Comparison of ENCODE assay signal across 11 mouse cellular contexts in genomic region chr12:104474191-104474871, GRCm38 (mm10). TPM values are rescaled to one million over a fixed set of nuclear protein-coding genes. Genes with fewer than 3 reads are reported as not detected.
A peak's percentile ranks its signal among the peaks of the same experiment; 100 is the strongest.
DNase-seq lines count a peak whose midpoint lies in the region; ATAC-seq and TF ChIP-seq lines count a peak whose summit lies in the region.
"Had no signal": no experiment of that assay in that cellular context is flagged by ENCODE, and none has a peak within 500 bp of the region (broad histone marks: within the 10 kb centered on the region; RNA-seq: fewer than 3 reads in every experiment).

No protein-coding gene starts in this region.

- no peaks in the 10 kb centered on the region for H3K36me3 ChIP-seq in midbrain, embryonic 11.5 days (ENCODE audit: control insufficient read depth, insufficient read depth, low read length)
- H3K36me3 ChIP-seq in midbrain, embryonic 16.5 days (ENCODE audit: control insufficient read depth, insufficient read depth, low read length): no peaks in the 10 kb centered on the region
- H3K36me3 ChIP-seq in forebrain, embryonic 13.5 days (ENCODE audit: poor library complexity, severe bottlenecking): no peaks in the 10 kb centered on the region
- no peaks in the 10 kb centered on the region for H3K36me3 ChIP-seq in neural tube, embryonic 11.5 days (ENCODE audit: control insufficient read depth, insufficient read depth, low read length)
- H3K36me3 ChIP-seq: liver, embryonic 15.5 days had no signal

- peaks cover 95% of the 10 kb centered on the region for H3K27me3 ChIP-seq in midbrain, embryonic 11.5 days (ENCODE audit: control insufficient read depth, insufficient read depth, low read length)
- H3K27me3 ChIP-seq in midbrain, embryonic 16.5 days (ENCODE audit: control insufficient read depth, insufficient read depth, low read depth, low read length): peaks cover 43% of the 10 kb centered on the region
- peaks cover 96% of the 10 kb centered on the region for H3K27me3 ChIP-seq in forebrain, embryonic 13.5 days
- H3K27me3 ChIP-seq in neural tube, embryonic 11.5 days (ENCODE audit: control insufficient read depth, insufficient read depth, low read length): peaks cover 87% of the 10 kb centered on the region

- no peak for DNase-seq in gastrocnemius, adult 2 months
- DNase-seq in gastrocnemius, postnatal 14 days: no peak
- peak; percentile 94 for DNase-seq in midbrain, embryonic 11.5 days (ENCODE audit: low spot score, missing footprints)
- DNase-seq in neural tube, embryonic 11.5 days (ENCODE audit: low spot score): peak; percentile 58
- no peak for DNase-seq in thymus, adult 18-20 months
- DNase-seq in right cerebral cortex, postnatal 10 days (ENCODE audit: low spot score in 2 of 2): no peak
- DNase-seq: adrenal gland, adult 8-10 months; thymus, postnatal 25 days had no signal

- H3K4me3 ChIP-seq in gastrocnemius, adult 2 months: peak overlapping the region; percentile 85
- 0 out of 2 replicates have a peak overlapping the region, but pooled peaks have one; percentile 5 for H3K4me3 ChIP-seq in midbrain, embryonic 11.5 days (ENCODE audit: low read depth, low read length)
- H3K4me3 ChIP-seq in midbrain, embryonic 16.5 days (ENCODE audit: low read depth, low read length): no peak overlapping the region
- peak overlapping the region; percentile 6; the same call in 1 of the 2 replicates for H3K4me3 ChIP-seq in forebrain, embryonic 13.5 days
- no peak overlapping the region for H3K4me3 ChIP-seq in neural tube, embryonic 11.5 days (ENCODE audit: low read depth, low read length)

- no peak for ATAC-seq in midbrain, embryonic 11.5 days (ENCODE audit: low FRiP score)
- ATAC-seq in midbrain, embryonic 16.5 days: no peak
- no peak for ATAC-seq in forebrain, embryonic 13.5 days
- ATAC-seq in neural tube, embryonic 11.5 days (ENCODE audit: insufficient read depth, low FRiP score, low TSS enrichment): no peak

- no peak for TF ChIP-seq CTCF in gastrocnemius, adult 2 months (IDR thresholded peaks at IDR 0.05)

- H3K9me3 ChIP-seq in midbrain, embryonic 11.5 days (ENCODE audit: control insufficient read depth, low read length): no peaks in the 10 kb centered on the region
- H3K9me3 ChIP-seq in midbrain, embryonic 16.5 days (replicated peaks; ENCODE audit: control insufficient read depth, low read length, poor library complexity, severe bottlenecking): no peaks in the 10 kb centered on the region
- no peaks in the 10 kb centered on the region for H3K9me3 ChIP-seq in forebrain, embryonic 13.5 days (replicated peaks)
- no peaks in the 10 kb centered on the region for H3K9me3 ChIP-seq in neural tube, embryonic 11.5 days (ENCODE audit: control insufficient read depth, low read length)
- H3K9me3 ChIP-seq: liver, embryonic 15.5 days had no signal

- H3K27ac ChIP-seq in gastrocnemius, adult 2 months: no peak overlapping the region
- no peak overlapping the region for H3K27ac ChIP-seq in midbrain, embryonic 11.5 days (ENCODE audit: low read depth, low read length)
- no peak overlapping the region for H3K27ac ChIP-seq in midbrain, embryonic 16.5 days (ENCODE audit: low read length)
- H3K27ac ChIP-seq in forebrain, embryonic 13.5 days: no peak overlapping the region
- no peak overlapping the region for H3K27ac ChIP-seq in neural tube, embryonic 11.5 days (ENCODE audit: low read depth, low read length)
- H3K27ac ChIP-seq: liver, embryonic 15.5 days had no signal

- no peak overlapping the region for H3K9ac ChIP-seq in midbrain, embryonic 11.5 days (ENCODE audit: low read length)
- H3K9ac ChIP-seq in midbrain, embryonic 16.5 days (ENCODE audit: low read depth, low read length): no peak overlapping the region
- H3K9ac ChIP-seq in forebrain, embryonic 13.5 days: no peak overlapping the region
- no peak overlapping the region for H3K9ac ChIP-seq in neural tube, embryonic 11.5 days (ENCODE audit: low read length)
- H3K9ac ChIP-seq: liver, embryonic 15.5 days had no signal

- peaks cover 23% of the 10 kb centered on the region for H3K4me1 ChIP-seq in midbrain, embryonic 11.5 days (ENCODE audit: control insufficient read depth, insufficient read depth, low read length)
- peaks cover 17% of the 10 kb centered on the region for H3K4me1 ChIP-seq in midbrain, embryonic 16.5 days (ENCODE audit: control insufficient read depth, insufficient read depth, low read length)
- H3K4me1 ChIP-seq in forebrain, embryonic 13.5 days: peaks cover 46% of the 10 kb centered on the region
- H3K4me1 ChIP-seq in neural tube, embryonic 11.5 days (ENCODE audit: control insufficient read depth, insufficient read depth, low read length): peaks cover 17% of the 10 kb centered on the region

- H3K4me2 ChIP-seq in midbrain, embryonic 11.5 days: peak overlapping the region; percentile 23; the same call in 1 of the 2 replicates
- H3K4me2 ChIP-seq in midbrain, embryonic 16.5 days (ENCODE audit: low read length): no peak overlapping the region
- peak overlapping the region; percentile 4; the same call in 1 of the 2 replicates for H3K4me2 ChIP-seq in forebrain, embryonic 13.5 days
- peak overlapping the region; percentile 3; the same call in 1 of the 2 replicates for H3K4me2 ChIP-seq in neural tube, embryonic 11.5 days (ENCODE audit: low read depth)

- WGBS in midbrain, embryonic 11.5 days: under 1% methylated on average over 42 of the region's 42 CpGs
- WGBS in midbrain, embryonic 16.5 days: under 1% methylated on average over 42 of the region's 42 CpGs
- WGBS in forebrain, embryonic 13.5 days: under 1% methylated on average over 42 of the region's 42 CpGs
- under 1% methylated on average over 42 of the region's 42 CpGs for WGBS in neural tube, embryonic 11.5 days

- intact Hi-C loops in gastrocnemius, adult 2 months (cut with DNase I): loop anchor here (10.0 kb wide), 1 partner anchor 220 kb away; no protein-coding TSS in a partner anchor
- intact Hi-C loops in gastrocnemius, postnatal 14 days (cut with DNase I; ENCODE audit: low total_unique reads): no loop called here

RNA-seq across cellular contexts. Expression of gene Gsc, which starts 1.2 kb away (rescaled TPM):
- under 1 TPM in 1 of 2 experiments, not detected in 1; 0.42 TPM for total RNA-seq in gastrocnemius, adult 2 months (2021)
- total RNA-seq in gastrocnemius, postnatal 14 days (2021): under 1 TPM; 0.16 to 0.29 TPM
- 0.17 and 0.59 TPM in 2 replicates for polyA plus RNA-seq in midbrain, embryonic 11.5 days (2014; fragmentation: Nextera tagmentation; extraction: Ambion mirVana)
- 0.50 and 1.0 TPM in 2 replicates for polyA plus RNA-seq in midbrain, embryonic 16.5 days (2015; fragmentation: Nextera tagmentation; extraction: Ambion mirVana)
- polyA plus RNA-seq in forebrain, embryonic 13.5 days (2015; fragmentation: Nextera tagmentation; extraction: Ambion mirVana): 0.42 TPM in 1 of 2 replicates, not detected in the other
- polyA plus RNA-seq in neural tube, embryonic 11.5 days (2014; fragmentation: Nextera tagmentation; extraction: Ambion mirVana): 0.38 and 0.54 TPM in 2 replicates
- polyA plus RNA-seq: liver, embryonic 15.5 days had no signal

Comparison
In these comparisons a context has a peak if more than half of its experiments do, and no peak if none do; other contexts are left out.
1. H3K4me3 ChIP-seq: peak in gastrocnemius, adult 2 months (single experiment), midbrain, embryonic 11.5 days (single experiment) and forebrain, embryonic 13.5 days (single experiment); none in midbrain, embryonic 16.5 days (single experiment) and neural tube, embryonic 11.5 days (single experiment).
2. DNase-seq: peak in midbrain, embryonic 11.5 days (single experiment) and neural tube, embryonic 11.5 days (single experiment); none in gastrocnemius, adult 2 months (single experiment), gastrocnemius, postnatal 14 days (single experiment), thymus, adult 18-20 months (0 of 2) and right cerebral cortex, postnatal 10 days (0 of 2).